Mouse (Mus musculus) thymus, postnatal 14 days (tissue): ENCODE measurements around the gene Dll3.
"Not testable (repeated sequence)": the region's sequence is repeated elsewhere in the genome, so short reads cannot be mapped to it uniquely, and the experiment has no call there.

Experiments used
- DNase-seq: peaks from one replicate; pipeline ENCODE4 v3.0.0; 2021

Dll3 gene

DNA sequence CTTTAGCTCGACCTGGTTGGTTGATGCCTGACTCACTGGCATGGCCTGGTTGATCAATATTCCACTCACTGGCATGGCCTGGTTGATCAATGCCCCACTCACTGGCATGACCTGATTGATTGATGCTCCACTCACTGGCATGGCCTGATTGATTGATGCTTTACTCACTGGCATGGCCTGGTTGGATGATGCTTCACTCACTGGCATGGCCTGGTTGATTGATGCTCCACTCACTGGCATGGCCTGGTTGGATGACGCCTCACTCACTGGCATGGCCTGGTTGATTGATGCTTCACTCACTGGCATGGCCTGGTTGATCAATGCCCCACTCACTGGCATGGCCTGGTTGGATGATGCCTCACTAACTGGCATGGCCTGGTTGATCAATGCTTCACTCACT, 58.1 kb downstream of the Dll3 start:
- not testable (repeated sequence) for DNase-seq
